Mouse (Mus musculus): ENCODE measurements around the gene Gltp. TPM values are rescaled to one million over a fixed set of nuclear protein-coding genes. Genes with fewer than 3 reads are reported as not detected.

Gltp gene
- total RNA-seq, 2 experiments from 2014 or later: 7.2 to 8.7 TPM

DNA sequence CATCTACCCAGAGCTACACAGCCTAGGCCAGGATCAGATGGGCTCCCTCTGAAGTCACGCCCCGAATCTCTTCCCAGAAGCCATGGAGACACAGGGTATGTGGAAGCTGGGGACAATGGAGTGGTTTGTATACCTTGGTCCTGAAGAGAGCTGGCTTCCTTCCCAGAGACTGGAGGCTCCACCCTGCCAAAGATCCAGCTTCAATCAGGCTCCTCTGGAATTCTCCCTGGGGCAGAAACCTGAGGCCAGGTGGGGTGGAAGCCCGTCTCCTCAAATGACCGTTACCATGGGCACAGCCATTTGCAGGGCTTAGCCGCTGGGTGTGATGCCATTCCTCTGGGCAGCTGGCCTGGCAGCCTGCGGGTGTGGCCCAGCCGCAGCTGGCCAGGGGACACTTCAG lies 26.0 kb downstream of the Gltp start:
- DNase-seq (ENCODE audit: low spot score): no peak

DNA sequence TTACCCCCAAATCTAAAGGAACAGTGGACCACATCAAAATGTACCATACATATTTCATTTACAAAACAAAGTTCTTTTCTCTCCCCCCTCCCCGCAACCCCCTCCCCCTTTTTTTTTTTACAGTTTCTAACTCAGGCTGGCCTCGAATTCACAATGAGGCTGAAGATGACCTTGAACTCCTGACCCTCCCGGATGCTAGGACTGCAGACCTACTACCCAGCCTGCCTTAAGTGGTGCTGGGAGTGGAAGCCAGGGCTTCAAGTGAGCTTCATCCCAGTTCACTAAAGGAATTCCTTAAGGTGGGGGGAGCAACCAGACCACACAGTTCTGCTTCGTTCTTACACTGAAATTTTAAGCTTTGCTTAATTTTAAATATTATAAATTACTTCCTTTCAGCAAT lies 26.6 kb downstream of the Gltp start:
- no peak for DNase-seq (ENCODE audit: low spot score)

DNA sequence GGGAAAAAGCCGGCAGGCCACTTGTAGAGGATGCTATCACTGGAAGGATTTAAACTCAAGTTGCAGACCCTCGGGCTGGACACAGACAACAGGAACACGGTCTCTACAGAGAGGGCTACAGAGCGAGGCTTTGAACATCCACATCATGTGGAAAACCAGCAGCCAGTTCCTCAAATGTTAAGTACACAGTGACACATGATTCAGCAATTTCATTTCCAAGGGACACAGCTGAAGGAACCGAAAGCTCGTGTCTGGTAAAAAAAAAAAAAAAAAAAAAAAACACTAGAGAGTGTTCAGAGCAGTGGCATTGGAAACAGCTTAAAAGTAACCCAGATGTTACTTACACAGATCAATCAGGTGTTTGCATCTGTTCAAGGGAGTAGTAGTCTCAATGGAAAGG lies 29.8 kb downstream of the Gltp start:
- DNase-seq (ENCODE audit: low spot score): no peak

DNA sequence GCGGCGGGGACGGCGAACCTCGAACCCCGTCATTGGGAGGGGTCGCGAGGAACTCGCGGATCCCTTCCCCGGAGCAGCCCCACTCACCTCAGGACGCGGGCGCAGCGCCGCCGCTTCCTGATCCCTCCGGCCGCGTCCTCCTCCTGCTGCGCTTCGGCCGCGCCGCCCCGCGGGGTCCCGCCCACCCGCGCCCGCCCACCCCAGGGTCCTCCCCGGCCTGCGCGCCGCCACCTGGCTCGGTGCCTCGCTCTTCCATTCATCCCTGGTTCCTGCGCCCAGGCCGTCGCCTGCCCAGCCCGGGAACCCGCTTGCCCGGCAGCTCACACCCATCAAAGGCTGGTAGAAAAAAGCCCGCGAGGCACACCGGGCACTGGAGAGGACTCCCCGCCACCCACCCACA lies 32.5 kb downstream of the Gltp start, which contains the start of gene Trpv4:
Gene Trpv4 (minus strand): TSS at position 167 of the 400 bp plus-strand sequence.
- DNase-seq (ENCODE audit: low spot score): no peak

DNA sequence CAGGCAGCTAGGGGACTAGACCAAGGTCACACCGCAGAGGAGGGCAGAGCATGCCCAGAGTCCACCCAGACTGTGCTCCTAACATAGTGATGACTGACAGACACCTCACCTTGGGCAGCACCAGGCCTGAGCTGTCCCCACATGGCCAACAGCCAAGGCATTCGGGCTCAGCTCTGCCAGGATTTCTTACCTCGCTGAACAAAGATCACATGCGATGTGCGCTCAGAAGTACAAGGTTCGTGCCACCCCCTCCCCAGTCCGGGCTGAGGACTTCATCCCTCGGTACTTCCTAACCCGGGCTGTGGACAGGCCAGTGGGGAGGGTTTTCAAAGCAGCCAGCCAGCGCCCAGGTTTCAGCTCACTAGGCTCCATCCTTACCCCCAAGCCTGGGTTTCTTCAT lies 33.4 kb downstream of the Gltp start:
- DNase-seq (ENCODE audit: low spot score): no peak

DNA sequence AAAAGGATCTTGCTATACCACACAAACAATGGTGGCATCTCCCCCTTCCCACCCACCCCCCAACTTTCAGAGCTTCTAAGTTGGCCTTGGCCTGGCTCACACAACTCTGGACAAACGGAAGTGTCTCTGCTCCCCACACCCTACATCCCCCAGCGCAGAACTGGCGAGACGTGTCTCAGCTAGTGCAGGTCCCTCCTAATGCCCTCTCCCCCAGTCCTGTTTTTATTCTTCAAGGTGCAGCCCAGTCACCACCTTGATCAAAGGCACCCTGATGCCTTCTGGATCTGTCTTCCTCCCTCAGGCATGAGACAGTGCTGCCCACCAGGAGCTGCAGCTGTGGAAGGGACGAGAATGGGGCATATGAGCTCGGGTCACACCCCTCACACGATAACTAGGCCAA lies 34.5 kb downstream of the Gltp start:
- no peak for DNase-seq (ENCODE audit: low spot score)

DNA sequence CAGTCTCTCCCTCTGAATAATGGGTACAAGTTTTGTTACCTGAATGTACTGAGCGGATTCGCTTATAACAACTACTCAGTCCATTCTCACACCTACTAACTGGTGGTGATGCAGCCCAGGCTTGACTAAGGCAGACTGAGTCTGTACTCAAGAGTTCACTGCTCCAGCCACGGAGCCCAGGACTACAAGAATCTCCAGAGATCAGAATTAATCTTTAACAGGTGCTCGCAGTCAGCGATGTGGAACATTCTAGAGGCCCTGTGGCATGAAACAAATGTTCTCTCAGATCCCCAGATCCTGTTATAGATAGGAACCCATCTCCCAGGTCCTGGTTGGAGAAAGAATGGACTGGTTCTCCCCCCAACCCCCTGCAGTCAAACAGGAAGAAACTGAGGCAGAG lies 35.1 kb downstream of the Gltp start:
- DNase-seq (ENCODE audit: low spot score): no peak

DNA sequence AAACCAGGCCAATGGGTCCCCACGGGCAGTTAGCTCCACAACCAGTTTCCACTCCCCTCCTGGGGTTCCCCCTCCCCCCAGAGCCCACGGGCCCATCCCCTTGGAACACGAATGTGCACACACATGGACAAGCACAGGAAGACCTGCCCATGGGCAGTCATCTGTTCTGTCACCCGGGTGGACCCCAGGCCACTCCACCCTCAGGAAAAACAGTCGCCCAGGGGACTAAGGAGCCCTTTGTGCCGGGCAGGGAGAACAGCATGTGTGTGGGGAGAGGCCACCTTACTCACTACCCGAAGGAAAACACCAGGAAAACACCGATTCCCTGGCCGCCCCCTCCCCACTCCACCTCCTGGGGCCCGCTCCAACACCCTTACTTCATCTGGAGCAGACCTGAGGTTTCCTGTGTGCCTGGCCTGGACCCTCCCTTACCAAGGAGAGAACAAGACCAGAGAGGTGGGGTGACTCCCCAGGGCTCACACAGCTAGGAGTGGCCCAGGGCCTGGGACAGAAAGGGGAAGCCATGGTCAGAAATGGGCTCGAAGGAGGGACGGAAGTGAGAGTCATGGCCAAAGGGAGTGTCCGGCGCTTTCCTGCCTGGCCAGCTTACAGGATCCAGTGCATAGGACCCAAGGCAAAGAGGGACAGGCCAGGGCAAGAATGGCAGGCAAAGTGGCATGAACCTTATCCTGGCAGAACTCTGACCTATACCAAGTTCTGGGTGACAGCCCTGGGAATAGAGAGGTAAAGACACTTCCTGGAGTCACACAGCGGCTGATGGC lies 36.9 kb downstream of the Gltp start:
- DNase-seq (ENCODE audit: low spot score): peak; percentile 28

DNA sequence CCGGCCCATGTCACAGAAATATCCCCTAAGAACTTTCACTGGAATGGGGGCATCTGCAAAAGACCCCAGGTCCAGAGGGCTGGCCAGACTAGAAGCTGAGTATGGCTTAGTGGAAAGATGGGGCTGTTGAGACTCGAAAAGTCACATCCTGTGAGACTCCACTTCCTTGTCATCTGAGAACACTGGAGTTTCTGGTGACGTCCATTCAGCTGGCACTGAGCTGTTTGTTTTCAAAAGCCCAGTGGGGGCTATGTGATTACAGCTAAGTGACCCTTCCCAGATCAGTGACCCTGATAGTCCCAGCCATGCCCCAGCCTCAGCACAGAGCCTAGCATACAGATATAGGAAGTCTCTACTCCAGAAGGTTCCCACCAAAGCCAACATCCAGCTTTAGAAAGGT lies 39.3 kb downstream of the Gltp start:
- no peak for DNase-seq (ENCODE audit: low spot score)

DNA sequence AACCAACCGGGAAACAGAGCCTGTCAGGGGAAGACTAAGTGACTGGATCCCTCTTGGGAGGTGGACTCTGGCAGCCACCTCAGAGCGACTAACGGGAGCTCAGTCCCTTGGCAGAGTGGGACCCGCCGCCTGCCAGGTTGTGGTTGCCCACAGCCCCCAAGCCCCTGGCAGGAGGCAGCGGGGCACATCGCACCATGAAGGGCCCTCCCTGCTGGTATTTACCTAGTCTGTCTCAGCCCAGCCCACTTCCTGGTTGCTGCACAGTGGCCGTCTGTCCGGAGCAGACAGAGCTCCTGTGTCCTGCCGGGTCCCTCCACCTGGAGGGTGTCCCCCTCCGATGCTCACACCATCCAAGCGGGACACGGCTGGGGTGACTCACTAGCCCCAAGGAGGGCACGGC lies 39.8 kb downstream of the Gltp start:
- DNase-seq (ENCODE audit: low spot score): no peak

DNA sequence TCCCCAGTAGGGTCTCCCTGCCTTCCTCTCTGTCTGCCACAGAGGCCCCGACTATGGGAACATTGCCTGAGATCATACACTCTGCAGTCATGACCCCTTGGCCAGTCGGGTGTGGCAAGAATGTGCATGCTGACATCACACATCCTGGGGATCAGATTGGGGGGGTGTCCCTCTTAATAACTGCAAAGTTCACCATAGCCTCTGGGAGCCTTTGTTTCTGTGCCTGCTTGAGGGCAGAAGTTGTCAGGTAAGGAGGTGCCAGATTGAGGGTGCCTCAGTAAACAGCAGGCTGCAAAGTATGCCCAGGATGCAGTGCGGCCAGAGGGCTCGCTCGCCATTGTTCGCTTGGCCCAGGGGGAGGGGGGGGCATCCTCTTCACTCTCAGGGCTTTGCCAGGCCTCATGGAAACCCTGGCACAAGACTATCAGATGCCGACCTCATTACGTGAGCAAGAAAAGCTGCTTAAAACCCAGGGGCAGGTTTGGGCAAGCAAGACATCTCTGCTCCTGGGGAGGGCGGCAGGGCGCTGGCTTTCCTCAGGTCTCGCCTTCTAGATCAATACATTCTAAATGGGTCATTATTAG lies 42.0 kb downstream of the Gltp start:
- DNase-seq (ENCODE audit: low spot score): no peak

DNA sequence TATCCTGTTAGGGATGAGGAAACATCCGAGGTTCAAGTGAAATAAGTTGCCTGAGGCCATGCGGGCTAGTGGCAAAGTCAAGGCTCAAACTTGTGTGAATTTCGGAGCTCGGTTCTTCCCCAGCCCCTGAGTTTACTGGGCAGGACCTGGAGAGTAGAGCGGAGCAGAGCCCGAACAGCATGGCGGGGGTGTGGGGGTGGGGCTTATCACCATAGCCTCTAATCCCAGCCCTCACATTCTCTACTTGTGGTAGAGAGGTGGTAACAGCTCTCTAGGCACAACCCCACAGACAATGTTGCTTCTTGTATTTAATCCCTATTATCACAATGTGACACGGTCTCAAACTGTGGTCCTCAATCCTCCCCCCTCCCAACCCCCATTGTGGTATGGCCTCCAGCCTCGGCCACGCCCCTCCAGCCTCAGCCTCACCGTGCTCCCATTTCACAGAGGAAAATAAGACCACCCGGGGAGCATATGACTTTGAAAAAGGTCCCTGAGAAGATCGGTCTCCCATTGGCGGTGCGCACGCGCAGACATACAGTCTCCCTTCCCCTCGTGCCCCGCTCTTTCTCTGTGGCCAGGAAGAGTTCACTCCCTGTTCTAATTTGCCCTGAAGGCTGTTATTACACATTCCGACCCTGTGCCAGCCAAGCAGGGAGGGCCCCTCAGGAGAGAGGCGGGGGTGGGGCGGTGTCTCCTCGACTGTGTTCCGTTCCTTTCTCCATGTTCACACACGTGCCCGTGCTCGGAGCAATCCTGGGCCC lies 43.4 kb downstream of the Gltp start:
- DNase-seq (ENCODE audit: low spot score): peak; percentile 27

DNA sequence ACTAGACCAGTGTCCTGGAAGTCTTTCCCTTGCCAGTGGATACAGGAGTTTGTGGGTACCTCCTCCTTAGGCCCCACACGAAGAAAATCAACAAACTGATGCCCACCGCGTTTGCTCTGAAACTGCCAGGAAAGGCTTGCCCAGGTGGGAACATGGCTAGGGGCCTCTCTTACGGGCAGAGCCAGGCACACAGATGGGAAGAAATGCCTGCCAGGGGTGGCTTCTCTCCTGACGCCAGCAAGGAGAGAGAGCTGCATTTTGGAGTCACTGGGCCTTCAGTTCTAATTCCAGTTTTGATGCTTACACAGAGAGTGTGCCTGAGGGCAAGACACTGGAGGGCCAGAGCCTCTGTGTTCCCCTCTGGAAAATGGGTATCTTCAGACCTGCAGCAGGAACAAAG lies 44.9 kb downstream of the Gltp start:
- DNase-seq (ENCODE audit: low spot score): no peak

DNA sequence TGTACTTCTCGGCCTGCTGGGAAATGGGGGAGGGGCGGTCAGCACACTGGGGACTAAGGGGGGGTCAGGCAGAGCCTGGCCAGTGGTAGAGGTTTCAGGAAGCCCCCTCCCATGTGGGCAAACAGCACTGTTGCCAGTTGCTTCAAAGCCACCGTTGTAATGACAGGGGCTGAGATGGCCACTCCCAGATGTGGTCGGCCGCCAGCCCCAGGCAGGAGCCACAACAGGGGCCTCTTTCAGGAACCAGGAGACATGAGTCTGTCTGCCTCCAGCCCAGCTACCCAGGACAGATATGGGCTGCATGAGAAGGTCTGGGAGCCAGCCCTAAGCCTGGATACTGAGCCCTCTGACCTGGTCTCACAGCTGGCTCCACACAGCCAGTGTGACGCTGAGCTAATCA lies 45.9 kb downstream of the Gltp start:
- no peak for DNase-seq (ENCODE audit: low spot score)

DNA sequence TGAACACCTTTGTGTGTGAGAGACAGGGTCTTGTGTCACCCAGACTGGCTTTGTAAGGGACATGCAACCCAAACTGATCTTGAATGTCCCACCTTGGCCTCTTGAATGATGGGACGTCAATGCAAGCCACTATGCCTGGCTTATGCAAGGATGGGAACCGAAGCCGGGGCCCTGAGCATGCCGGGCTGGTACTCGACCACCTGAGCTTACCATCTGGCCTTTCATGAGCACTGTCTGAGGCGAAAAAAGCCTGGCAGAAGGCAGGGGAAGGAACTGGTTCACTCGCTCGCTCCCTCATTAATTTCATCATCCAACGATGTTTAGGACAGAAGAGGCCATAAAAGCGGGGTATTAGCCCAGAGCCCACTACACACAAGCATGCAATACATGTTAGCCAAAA lies 50.0 kb downstream of the Gltp start:
- DNase-seq (ENCODE audit: low spot score): no peak

DNA sequence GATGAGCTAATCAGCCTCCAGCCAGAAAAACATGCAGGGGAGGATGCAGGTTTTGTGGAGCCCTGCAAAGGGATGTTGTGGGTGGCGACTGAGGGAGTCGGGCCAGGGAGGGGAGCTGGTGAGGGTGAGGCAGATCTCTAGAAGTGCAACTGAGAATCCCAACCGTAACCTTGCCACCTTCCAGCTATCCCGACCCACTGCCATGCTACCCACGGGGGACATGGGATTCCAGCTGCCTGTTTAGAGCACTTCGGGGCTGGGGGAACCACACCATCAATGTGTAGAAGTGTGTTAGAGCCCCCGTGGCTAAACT lies 51.2 kb downstream of the Gltp start:
- no peak for DNase-seq (ENCODE audit: low spot score)

DNA sequence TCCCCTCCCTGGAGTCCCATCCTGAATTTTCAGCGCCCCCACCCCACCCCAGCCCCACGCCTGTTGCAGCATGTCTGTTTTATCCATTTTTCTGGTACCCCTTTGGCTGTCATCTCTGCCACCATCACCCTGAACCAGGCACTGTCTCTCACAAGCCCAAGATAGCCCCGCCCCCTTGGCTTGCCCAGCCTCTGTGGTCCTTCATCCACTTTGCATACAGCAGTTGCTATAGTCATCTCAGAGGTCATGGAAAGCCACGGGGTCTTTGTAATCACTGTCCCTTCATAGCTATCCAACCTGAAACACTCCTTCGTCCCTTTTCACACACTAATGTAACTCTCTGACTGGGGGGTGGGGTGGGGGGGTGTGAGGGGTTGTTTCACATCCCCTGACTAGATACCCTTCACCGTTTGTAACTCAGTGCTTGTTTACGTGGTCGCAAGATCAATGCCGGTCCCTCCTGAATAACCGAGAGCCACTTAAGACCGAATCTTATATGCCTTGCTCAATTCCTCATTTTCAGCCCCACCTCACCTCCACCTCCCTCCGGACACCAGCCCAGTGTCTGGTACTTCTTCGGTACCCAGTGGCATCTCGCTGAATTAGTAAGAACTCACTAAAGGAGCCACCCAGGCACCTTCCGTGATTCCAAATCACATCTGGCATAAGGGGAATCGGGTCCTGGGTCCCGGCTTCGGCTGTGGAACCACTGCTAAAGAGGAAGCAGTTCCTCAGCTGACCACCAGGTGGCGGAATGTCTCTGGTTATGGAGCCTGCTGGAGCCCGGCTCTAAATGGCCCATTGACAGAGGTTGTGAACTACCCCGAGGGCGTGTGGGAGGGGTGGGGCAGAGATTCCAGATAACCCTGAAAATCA lies 51.8 kb downstream of the Gltp start:
- peak; percentile 86 for DNase-seq (ENCODE audit: low spot score)

DNA sequence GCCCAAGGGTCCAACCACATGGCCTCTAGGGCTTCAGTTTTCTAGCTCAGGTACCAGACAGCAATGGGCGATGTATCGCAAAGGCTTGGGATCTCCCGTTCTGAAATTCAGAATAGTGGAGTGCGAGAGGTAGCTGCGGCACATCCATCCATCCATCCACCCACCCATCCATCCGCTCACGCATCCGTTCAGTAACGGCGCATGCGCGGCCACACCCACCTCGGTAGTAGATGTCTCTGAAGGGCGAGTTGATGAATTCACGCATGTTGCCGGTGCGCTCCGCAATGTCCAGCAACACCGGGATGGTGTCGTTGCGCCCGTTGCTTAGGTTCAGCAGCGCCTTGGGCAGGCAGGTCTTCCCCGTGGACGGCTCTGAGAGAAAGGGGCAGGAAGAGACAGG lies 54.7 kb downstream of the Gltp start:
- DNase-seq (ENCODE audit: low spot score): no peak

DNA sequence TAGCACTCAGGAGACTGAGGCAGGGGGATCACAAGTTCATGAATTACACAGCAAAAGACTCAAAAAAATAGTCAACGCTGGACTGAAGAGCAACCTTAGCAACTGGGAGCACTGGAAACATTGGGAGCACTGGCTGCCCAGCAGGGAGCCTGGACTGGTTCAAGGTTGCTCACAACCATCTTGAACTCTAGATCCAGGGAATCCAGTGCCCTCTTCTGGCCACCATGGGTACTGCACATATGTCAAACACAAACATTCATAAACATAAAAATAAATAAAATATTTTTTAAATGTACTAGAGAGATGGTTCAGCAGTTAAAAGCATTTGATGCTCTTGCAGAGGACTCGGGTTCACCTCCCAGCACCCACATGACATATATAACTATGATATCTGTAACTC lies 59.4 kb downstream of the Gltp start:
- no peak for DNase-seq (ENCODE audit: low spot score)

DNA sequence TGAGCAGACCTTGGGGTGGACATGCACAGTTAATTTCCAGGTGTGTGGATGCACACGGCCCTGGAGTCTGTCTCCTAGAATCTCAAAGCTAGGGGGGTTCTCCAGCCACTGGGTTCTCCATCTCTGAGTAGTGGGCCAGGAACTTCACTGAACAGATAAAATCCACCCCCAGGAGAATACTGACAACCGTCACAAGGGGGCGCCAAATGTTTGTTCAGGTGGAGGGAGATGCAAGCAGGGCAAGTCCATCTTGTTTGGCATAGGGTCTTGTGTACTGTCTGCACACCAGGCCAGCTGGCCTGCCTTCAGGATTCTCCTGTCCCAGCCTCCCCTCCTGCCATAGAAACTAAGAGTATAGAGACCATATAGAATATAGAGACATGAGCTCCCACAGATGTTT lies 65.2 kb downstream of the Gltp start:
- peak; percentile 35 for DNase-seq (ENCODE audit: low spot score)

DNA sequence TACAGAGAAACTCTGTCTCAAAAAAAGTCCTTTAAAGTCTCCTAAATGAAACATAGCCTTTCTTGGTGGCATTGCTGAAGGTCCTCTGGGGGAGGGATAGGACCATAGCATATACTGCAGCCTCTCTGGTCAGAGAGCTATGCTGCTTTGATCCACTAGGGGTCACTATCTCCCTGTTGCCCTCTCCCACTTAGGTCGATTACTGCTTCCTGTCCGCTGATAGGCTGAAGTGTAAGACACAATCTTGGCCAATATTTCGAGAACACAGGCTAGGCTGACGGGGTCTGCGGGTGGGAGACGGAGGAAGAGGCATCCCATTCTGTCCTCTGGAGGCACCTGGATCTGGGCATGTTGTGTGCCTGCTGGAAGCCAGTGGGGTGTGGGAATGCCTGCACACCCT lies 70.5 kb downstream of the Gltp start:
- no peak for DNase-seq (ENCODE audit: low spot score)
